Mouse (Mus musculus) G1E (cell line): ENCODE data around the gene Tsc2. TPM values are rescaled to one million over a fixed set of nuclear protein-coding genes. Genes with fewer than 3 reads are reported as not detected.

Experiments used
- ATAC-seq: 2 replicates; pipeline ENCODE4 v1.8.0; 2016; ENCODE audit warnings: mild to moderate bottlenecking; ENCODE audit not compliant: insufficient number of reproducible peaks, poor library complexity, low FRiP score, severe bottlenecking; ENCODE audit errors: extremely low read depth
- DNase-seq: peaks from one replicate; pipeline ENCODE4 v3.0.0; 2012; ENCODE audit warnings: low spot score
- H3K27me3 ChIP-seq: 2 replicates; pipeline ENCODE4 v1.6.1; 2012; ENCODE audit warnings: mild to moderate bottlenecking, low read length, inconsistent platforms; ENCODE audit not compliant: insufficient read depth
- H3K36me3 ChIP-seq: replicated peaks from 2 replicates; pipeline ENCODE3; 2012; ENCODE audit warnings: mild to moderate bottlenecking, inconsistent platforms
- H3K4me1 ChIP-seq: 2 replicates; pipeline ENCODE4 v1.6.1; 2012; ENCODE audit warnings: low read depth, low read length, inconsistent platforms, mixed read lengths; ENCODE audit not compliant: insufficient read depth
- H3K4me3 ChIP-seq: 2 replicates; pipeline ENCODE4 v1.5.1; 2012; ENCODE audit warnings: low read depth, mild to moderate bottlenecking, inconsistent platforms, low read length, moderate library complexity, mixed read lengths
- H3K9me3 ChIP-seq: replicated peaks from 2 replicates; pipeline ENCODE4 v1.6.1; 2012; ENCODE audit warnings: inconsistent platforms
- CTCF ChIP-seq: IDR thresholded peaks from 2 replicates; pipeline ENCODE4 v1.5.1; 2012; ENCODE audit warnings: low read depth, low read length, inconsistent platforms, mixed read lengths
- GATA1 ChIP-seq: IDR thresholded peaks from 2 replicates; pipeline ENCODE4 v1.6.1; 2012; ENCODE audit warnings: borderline replicate concordance, low read length, inconsistent platforms, mixed read lengths
- GATA2 ChIP-seq: IDR thresholded peaks from 2 replicates; pipeline ENCODE4 v1.6.1; 2012; ENCODE audit warnings: low read depth, low read length, inconsistent platforms, borderline replicate concordance
- POLR2AphosphoS5 ChIP-seq: IDR thresholded peaks from 2 replicates; pipeline ENCODE4 v1.6.1; 2012; ENCODE audit warnings: low read depth, low read length, inconsistent platforms; ENCODE audit not compliant: insufficient replicate concordance
- TAL1 ChIP-seq: conservative IDR thresholded peaks from 2 replicates; pipeline ENCODE4 v1.6.1; 2012; ENCODE audit warnings: low read depth, low read length, inconsistent platforms, mixed read lengths
- polyA plus RNA-seq: library from polyadenylated mRNA; stranded (reverse); fragments of >175 nt; gene quantifications from 2 replicates; pipeline ENCODE4 v1.2.3, GENCODE M21; 2012
- total RNA-seq, 2 experiments: library from RNA; stranded (forward) in 1 of 2; stranded (reverse) in 1 of 2; fragments of 200-1000 nt in 1 of 2; fragments of >200 nt in 1 of 2; fragmentation: Nextera tagmentation in 1 of 2; gene quantifications; 2 replicates each; pipeline ENCODE4 v1.2.3; 2014 to 2017

Tsc2 gene
- total and polyA plus RNA-seq, 3 experiments: 39.7 to 114 (median 66.5) TPM

DNA sequence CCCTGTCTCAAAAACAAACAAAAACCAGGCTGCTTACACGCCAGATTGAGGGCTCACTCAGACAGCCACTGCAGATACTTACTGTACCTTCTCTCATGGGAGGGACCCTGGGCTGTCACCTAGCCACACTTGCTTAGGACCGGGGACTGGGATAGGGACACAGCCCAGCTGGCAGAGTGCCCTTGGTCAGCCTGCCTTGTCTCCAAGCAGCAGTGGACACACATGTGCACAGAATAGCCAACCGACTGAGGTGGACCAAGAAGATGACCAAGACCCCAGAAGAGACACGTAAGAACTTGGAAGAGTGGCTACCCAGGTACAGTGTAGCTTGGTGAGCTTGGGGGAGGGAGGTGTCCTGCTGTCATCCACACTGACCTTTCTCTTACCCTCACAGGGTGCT is 5.8 kb upstream of the Tsc2 start:
- TF ChIP-seq GATA1 (no peak), TAL1 (no peak), POLR2AphosphoS5 (no peak), CTCF (no peak), GATA2 (no peak)
- H3K4me3 ChIP-seq: no peak overlapping the region
- DNase-seq (no peak), ATAC-seq (no peak)
- H3K4me1 ChIP-seq: peaks cover 15% of the 10 kb centered on the region
- H3K27me3 ChIP-seq: peaks cover 18% of the 10 kb centered on the region
- peaks cover 46% of the 10 kb centered on the region for H3K36me3 ChIP-seq
- no peaks in the 10 kb centered on the region for H3K9me3 ChIP-seq

DNA sequence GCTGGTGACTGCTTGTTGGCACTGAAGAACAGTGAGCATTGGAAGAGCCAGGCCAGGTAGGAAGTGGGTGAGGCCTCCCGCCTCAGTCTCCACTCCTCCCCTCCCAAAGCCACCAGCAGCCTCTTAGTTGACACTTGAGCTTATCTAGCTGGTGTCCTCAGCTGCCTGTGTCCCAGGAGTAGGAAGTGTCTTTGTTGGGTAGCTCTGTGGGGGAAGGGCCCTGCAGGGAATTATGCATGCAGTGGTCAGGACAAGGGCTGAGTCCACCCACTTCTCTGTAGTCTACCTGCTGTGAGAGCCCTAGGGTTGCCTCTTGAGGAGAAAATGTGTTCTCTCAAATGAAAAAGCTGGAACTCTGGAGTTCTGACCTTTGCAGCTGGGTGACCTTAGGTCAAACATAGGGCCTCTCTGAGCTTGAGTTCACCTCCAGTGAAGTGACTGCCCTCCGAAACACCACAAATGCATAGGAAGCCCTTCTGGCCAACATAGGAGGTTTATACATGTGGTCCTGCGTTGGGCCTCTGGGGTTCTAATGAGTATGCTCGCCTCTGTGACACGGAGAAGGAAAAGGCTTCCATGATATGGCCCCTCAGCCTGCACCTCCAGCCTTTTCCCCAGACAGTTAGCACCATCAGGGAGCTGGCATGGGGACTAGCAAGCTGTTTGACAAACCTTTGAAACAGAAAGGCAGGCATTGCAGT is 4.5 kb upstream of the Tsc2 start:
- TF ChIP-seq POLR2AphosphoS5 (no peak), TAL1 (no peak), CTCF (no peak), GATA2 (no peak), GATA1 (no peak)
- H3K9me3 ChIP-seq: no peaks in the 10 kb centered on the region
- H3K4me3 ChIP-seq: no peak overlapping the region
- peaks cover 46% of the 10 kb centered on the region for H3K36me3 ChIP-seq
- peaks cover 5% of the 10 kb centered on the region for H3K27me3 ChIP-seq
- peaks cover 25% of the 10 kb centered on the region for H3K4me1 ChIP-seq
- ATAC-seq: no peak
- no peak for DNase-seq

DNA sequence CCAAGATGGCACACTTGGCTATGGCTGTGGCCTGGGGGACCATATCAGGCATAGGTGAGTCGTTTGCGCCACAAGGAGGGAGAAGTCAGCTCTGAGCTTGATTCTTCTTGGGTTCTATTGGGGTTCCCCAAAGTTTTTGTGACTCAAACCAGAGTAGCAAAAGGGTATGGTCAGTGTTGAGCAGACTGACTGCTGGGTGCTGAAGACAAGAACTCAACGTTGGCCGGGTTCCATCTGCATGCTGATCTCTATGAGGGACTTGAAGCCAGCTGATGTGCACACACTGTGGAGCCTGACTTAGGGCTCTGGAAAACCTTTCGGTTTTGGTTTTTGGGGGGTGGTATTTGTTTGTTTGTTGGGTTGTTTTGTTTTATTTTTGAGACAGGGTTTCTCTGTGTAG is 3.3 kb upstream of the Tsc2 start:
- Histone ChIP-seq H3K27me3 (no peaks in the 10 kb centered on the region), H3K9me3 (no peaks in the 10 kb centered on the region), H3K4me3 (no peak overlapping the region), H3K36me3 (peaks cover 55% of the 10 kb centered on the region), H3K4me1 (peaks cover 35% of the 10 kb centered on the region)
- TF ChIP-seq GATA2 (no peak), POLR2AphosphoS5 (no peak), TAL1 (no peak), CTCF (no peak), GATA1 (no peak)
- ATAC-seq (no peak), DNase-seq (no peak)

DNA sequence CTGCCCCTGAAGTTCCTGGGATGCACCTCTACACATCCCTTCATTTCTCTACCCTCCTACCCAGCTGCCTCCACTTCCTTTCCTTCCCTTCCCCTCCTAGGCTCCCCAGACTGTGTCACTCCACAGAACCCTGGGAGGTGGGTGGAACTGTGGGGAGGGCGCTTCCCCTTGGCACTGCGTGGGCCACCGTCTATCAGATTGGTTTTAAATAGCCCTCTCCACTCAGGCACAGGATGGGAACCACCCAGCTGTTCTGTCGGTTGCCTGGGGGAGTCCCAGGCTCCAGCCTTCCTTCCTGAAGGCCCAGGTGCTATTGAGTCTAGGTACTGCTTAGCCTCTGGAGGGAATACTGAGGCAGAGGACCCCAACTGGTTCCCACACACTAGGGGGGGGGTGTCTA is 2.6 kb upstream of the Tsc2 start:
- Histone ChIP-seq H3K36me3 (peaks cover 62% of the 10 kb centered on the region), H3K27me3 (no peaks in the 10 kb centered on the region), H3K9me3 (no peaks in the 10 kb centered on the region), H3K4me3 (no peak overlapping the region), H3K4me1 (peaks cover 41% of the 10 kb centered on the region)
- no peak for DNase-seq
- no peak for ATAC-seq
- TF ChIP-seq TAL1 (no peak), GATA1 (no peak), GATA2 (no peak), CTCF (no peak), POLR2AphosphoS5 (no peak)

DNA sequence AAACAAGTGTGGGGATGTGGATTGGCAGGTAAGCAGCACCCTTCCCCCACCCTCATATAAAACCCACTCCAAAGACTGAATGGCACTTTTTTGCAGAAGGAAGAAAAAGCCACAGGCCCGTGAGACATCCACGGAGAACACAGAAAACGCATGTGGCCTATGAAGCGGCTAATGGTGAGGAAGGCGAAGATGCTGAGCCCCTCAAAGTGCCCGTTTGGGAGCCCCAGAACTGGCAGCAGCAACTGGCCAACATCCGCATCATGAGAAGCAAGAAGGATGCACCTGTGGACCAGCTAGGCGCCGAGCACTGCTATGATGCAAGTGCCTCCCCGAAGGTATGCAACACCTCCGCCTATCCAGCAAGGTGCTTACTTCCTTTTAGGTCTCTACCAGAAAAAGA is 1.4 kb upstream of the Tsc2 start:
- TF ChIP-seq GATA1 (no peak), POLR2AphosphoS5 (no peak), TAL1 (no peak), CTCF (no peak), GATA2 (no peak)
- Histone ChIP-seq H3K4me3 (no peak overlapping the region), H3K27me3 (no peaks in the 10 kb centered on the region), H3K36me3 (peaks cover 67% of the 10 kb centered on the region), H3K9me3 (no peaks in the 10 kb centered on the region), H3K4me1 (peaks cover 48% of the 10 kb centered on the region)
- ATAC-seq (no peak), DNase-seq (no peak)

DNA sequence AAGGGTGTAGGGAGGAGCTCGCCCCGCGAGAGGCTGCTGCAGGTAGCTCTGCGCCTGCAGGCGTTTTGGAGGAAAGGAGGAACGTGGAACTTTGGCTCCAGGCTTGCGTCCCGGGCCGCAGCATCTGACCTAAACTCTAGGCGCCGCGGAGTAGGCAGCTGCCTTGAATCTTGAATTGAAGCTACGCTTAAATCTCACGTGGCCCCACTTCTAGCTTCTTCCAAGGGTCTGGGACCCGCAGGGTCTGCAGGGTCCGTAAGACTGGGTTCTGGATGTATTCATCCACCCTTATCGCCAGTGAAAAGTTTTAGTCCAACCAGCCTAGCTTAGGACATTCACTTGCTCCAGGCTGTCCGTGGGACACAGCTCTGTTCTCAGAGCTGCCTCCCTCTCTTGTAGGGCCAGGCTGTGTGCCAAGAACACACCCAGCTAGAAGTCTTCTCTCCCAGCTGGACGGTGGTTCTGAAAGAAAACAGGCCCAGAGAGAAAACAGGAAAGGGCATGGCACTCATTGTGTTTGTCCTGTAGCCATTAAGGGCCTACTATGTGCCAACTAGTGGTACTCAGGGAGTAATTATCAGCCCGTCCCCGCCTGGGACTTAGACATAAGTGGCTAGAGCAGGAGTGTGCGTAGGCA is 501 bp upstream of the Tsc2 start:
- peak overlapping the region; percentile 83 for H3K4me3 ChIP-seq
- DNase-seq (peak; percentile 18), ATAC-seq (no peak)
- H3K4me1 ChIP-seq: peaks cover 51% of the 10 kb centered on the region
- TF ChIP-seq TAL1: no peak
- no peak for TF ChIP-seq POLR2AphosphoS5
- no peak for TF ChIP-seq GATA2
- no peak for TF ChIP-seq CTCF
- TF ChIP-seq GATA1: no peak
- H3K9me3 ChIP-seq: no peaks in the 10 kb centered on the region
- H3K36me3 ChIP-seq: peaks cover 69% of the 10 kb centered on the region
- H3K27me3 ChIP-seq: no peaks in the 10 kb centered on the region

DNA sequence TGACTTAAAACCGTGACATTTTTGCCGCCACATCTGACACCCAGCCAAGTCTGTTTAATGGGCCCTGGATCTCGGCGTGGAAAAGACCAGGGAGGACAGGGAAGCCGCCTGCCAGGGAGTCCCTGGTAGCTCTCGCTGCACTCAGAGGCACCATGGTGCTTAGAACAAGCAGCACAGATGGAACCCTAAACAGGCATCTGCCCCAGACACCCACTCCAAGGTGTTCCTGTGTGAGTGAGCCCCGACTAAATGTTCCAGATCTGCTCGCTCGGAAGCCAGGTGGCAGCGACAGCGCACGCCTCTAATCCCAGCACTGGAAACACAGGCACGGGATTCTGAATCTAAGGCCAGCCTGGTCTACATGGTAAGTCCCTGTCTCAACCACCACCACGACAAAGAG is 2.4 kb downstream of the Tsc2 start:
- peaks cover 48% of the 10 kb centered on the region for H3K4me1 ChIP-seq
- no peaks in the 10 kb centered on the region for H3K9me3 ChIP-seq
- DNase-seq (no peak), ATAC-seq (no peak)
- H3K36me3 ChIP-seq: peaks cover 76% of the 10 kb centered on the region
- TF ChIP-seq GATA2: no peak
- no peak for TF ChIP-seq POLR2AphosphoS5
- no peak for TF ChIP-seq GATA1
- no peak for TF ChIP-seq CTCF
- TF ChIP-seq TAL1: no peak
- no peak overlapping the region for H3K4me3 ChIP-seq
- no peaks in the 10 kb centered on the region for H3K27me3 ChIP-seq
